Comparison of ENCODE assay signal across 10 mouse cellular contexts in genomic region chr11:70289236-70289635, GRCm38 (mm10). TPM values are rescaled to one million over a fixed set of nuclear protein-coding genes. Genes with fewer than 3 reads are reported as not detected.
A peak's percentile ranks its signal among the peaks of the same experiment; 100 is the strongest.
DNase-seq lines count a peak whose midpoint lies in the region; ATAC-seq and TF ChIP-seq lines count a peak whose summit lies in the region.
"Had no signal": no experiment of that assay in that cellular context is flagged by ENCODE, and none has a peak within 500 bp of the region (broad histone marks: within the 10 kb centered on the region; RNA-seq: fewer than 3 reads in every experiment).

No protein-coding gene starts in this region.

- peak; percentile 27 for DNase-seq in kidney, postnatal 14 days
- DNase-seq in kidney, adult 11 months: no peak
- DNase-seq in Patski (ENCODE audit: low read depth, low spot score): peak; percentile 60
- peak; percentile 51 for DNase-seq in gastrocnemius, adult 18-20 months (ENCODE audit: low spot score)
- DNase-seq in layer of hippocampus, adult 9-11 months: peak; percentile 58
- DNase-seq in thymus, postnatal 4 days: no peak
- DNase-seq in c-Kit-positive CD71-positive TER-119-positive erythroid progenitor cells, embryonic 14.5 days (ENCODE audit: low spot score): no peak
- DNase-seq: forebrain, postnatal 0 days had no signal

- CTCF ChIA-PET in Patski (lab: Charles Lee): no interaction called here

- H3K27me3 ChIP-seq in Patski: peaks cover 9% of the 10 kb centered on the region

- ATAC-seq in Patski: no peak
- ATAC-seq in erythroid progenitor cell, adult 5-6 weeks (replicated peaks; ENCODE audit: low FRiP score, poor library complexity, severe bottlenecking): no peak
- ATAC-seq: forebrain, postnatal 0 days had no signal

- POLR2A ChIA-PET in Patski (lab: Charles Lee): interaction anchor here (0.6 to 1.6 kb wide), 2 partner anchors 10 to 48 kb away, joined by 4 read pairs; no protein-coding TSS in a partner anchor

- in situ Hi-C loops in Patski (cut with MboI; ENCODE audit: low pct_unique_long_range_greater_than_20kb): no loop called here

- TF ChIP-seq CTCF in Patski (IDR thresholded peaks at IDR 0.05): no peak

RNA-seq across cellular contexts. Expression of gene Alox12e, which starts 33.2 kb away (rescaled TPM):
- not detected for polyA plus RNA-seq in Patski (2021)
- not detected for total RNA-seq in gastrocnemius, adult 18-20 months (2021)
- total RNA-seq in erythroid progenitor cell, adult 5-6 weeks (2015; ENCODE audit: low replicate concordance): 0.42 TPM in 1 of 2 replicates, not detected in the other
- not detected in 2 replicates for total RNA-seq in erythroid progenitor cell, adult 5-6 weeks (2017; ENCODE audit: low replicate concordance)
- polyA plus RNA-seq: macrophage had no signal

RNA-seq across cellular contexts. Expression of gene Alox12, which starts 34.1 kb away (rescaled TPM):
- polyA plus RNA-seq in Patski (2021): 0.03 TPM
- 1 to 10 TPM; 1.2 to 1.5 TPM for total RNA-seq in gastrocnemius, adult 18-20 months (2021)
- 1.7 TPM in 1 of 2 replicates, not detected in the other for total RNA-seq in erythroid progenitor cell, adult 5-6 weeks (2015; ENCODE audit: low replicate concordance)
- total RNA-seq in erythroid progenitor cell, adult 5-6 weeks (2017; ENCODE audit: low replicate concordance): 1.0 TPM in 1 of 2 replicates, not detected in the other

RNA-seq across cellular contexts. Expression of gene Rnasek, which starts 49.6 kb away (rescaled TPM):
- polyA plus RNA-seq in Patski (2021): 145 TPM
- total RNA-seq in gastrocnemius, adult 18-20 months (2021): 100 to 1,000 TPM; 120 to 133 TPM
- total RNA-seq in erythroid progenitor cell, adult 5-6 weeks (2015; ENCODE audit: low replicate concordance): 167 and 191 TPM in 2 replicates
- 21.3 and 24.1 TPM in 2 replicates for total RNA-seq in erythroid progenitor cell, adult 5-6 weeks (2017; ENCODE audit: low replicate concordance)

RNA-seq across cellular contexts. Expression of gene Gm21988, which starts 49.6 kb away (rescaled TPM):
- polyA plus RNA-seq in Patski (2021): 4.3 TPM
- 1 to 10 TPM; 3.2 to 3.3 TPM for total RNA-seq in gastrocnemius, adult 18-20 months (2021)
- total RNA-seq in erythroid progenitor cell, adult 5-6 weeks (2015; ENCODE audit: low replicate concordance): not detected in 2 replicates
- 4.1 TPM in 1 of 2 replicates, not detected in the other for total RNA-seq in erythroid progenitor cell, adult 5-6 weeks (2017; ENCODE audit: low replicate concordance)

RNA-seq across cellular contexts. Expression of gene 0610010K14Rik, which starts 51.5 kb away (rescaled TPM):
- polyA plus RNA-seq in Patski (2021): 50.1 TPM
- total RNA-seq in gastrocnemius, adult 18-20 months (2021): 10 to 100 TPM; 30.3 to 30.7 TPM
- 31.4 and 102 TPM in 2 replicates for total RNA-seq in erythroid progenitor cell, adult 5-6 weeks (2015; ENCODE audit: low replicate concordance)
- 14.5 and 24.2 TPM in 2 replicates for total RNA-seq in erythroid progenitor cell, adult 5-6 weeks (2017; ENCODE audit: low replicate concordance)

Comparison
In these comparisons a context has a peak if more than half of its experiments do, and no peak if none do; other contexts are left out.
1. DNase-seq: peak in kidney, postnatal 14 days (single experiment), Patski (single experiment), gastrocnemius, adult 18-20 months (single experiment) and layer of hippocampus, adult 9-11 months (single experiment); none in kidney, adult 11 months (single experiment), thymus, postnatal 4 days (single experiment) and c-Kit-positive CD71-positive TER-119-positive erythroid progenitor cells, embryonic 14.5 days (single experiment).